Mouse (Mus musculus): ENCODE measurements around the gene Taf1b. TPM values are rescaled to one million over a fixed set of nuclear protein-coding genes. Genes with fewer than 3 reads are reported as not detected.

Gene Taf1b
- polyA plus RNA-seq, 2 experiments from 2014 or later: 64.3 to 69.6 TPM

- no peak for ATAC-seq
These were observed 108.0 kb downstream of the Taf1b start for GRCm38 (mm10) chr12:24606166-24606565.

Other genes with a start within 250 kb of the Taf1b start
- 1 to 10 TPM; 2.9 to 3.1 TPM for gene Grhl1, start 73.9 kb downstream of the Taf1b start, polyA plus RNA-seq (2017; shearing (Covaris generic))
- gene Klf11, start 152.9 kb downstream of the Taf1b start, polyA plus RNA-seq (2017; shearing (Covaris generic)): 1 to 10 TPM; 2.2 to 3.1 TPM
- gene Cys1, start 183.5 kb downstream of the Taf1b start, polyA plus RNA-seq (2017; shearing (Covaris generic)): not detected
- gene Rrm2, start 209.9 kb downstream of the Taf1b start, polyA plus RNA-seq (2017; shearing (Covaris generic)): 10 to 100 TPM; 49.7 to 81.3 TPM

Measured in CD4-positive, CD25-positive, alpha-beta regulatory T cell, adult 4 months (primary cell).